Mouse (Mus musculus): ENCODE results near the gene 4930595D18Rik. TPM values are rescaled to one million over a fixed set of nuclear protein-coding genes. Genes with fewer than 3 reads are reported as not detected.

The 4930595D18Rik gene
- polyA plus RNA-seq, 1 experiment = not detected

GRCm38 (mm10) chr12:111161943-111162311, 22.4 kb downstream of the 4930595D18Rik start:
- 37% methylated on average over 7 of the region's 7 CpGs for WGBS
- DNase-seq (ENCODE audit: low read depth in 1 of 2, low spot score in 2 of 2) = no peak
- Histone ChIP-seq H3K27me3 (ENCODE audit: control insufficient read depth, insufficient read depth, low read length) (no peaks in the 10 kb centered on the region), H3K27ac (ENCODE audit: insufficient read depth, low read length) (peak overlapping the region; percentile 97), H3K36me3 (ENCODE audit: control insufficient read depth, insufficient read depth, low read length) (no peaks in the 10 kb centered on the region), H3K4me1 (ENCODE audit: control insufficient read depth, insufficient read depth, insufficient read length) (peaks cover 44% of the 10 kb centered on the region; the same call in 1 of the 2 replicates), H3K4me3 (ENCODE audit: extremely low read depth, insufficient read depth, insufficient read length) (peak overlapping the region; percentile 21; the same call in 1 of the 2 replicates)
- no peak for TF ChIP-seq POLR2A (IDR thresholded peaks at IDR 0.05; ENCODE audit: low read depth, low read length)
- TF ChIP-seq CTCF (IDR thresholded peaks at IDR 0.05; ENCODE audit: extremely low read depth, insufficient read depth, insufficient read length, insufficient replicate concordance) = no peak

GRCm38 (mm10) chr12:111160871-111161270, 23.4 kb downstream of the 4930595D18Rik start:
- 82% methylated on average over 10 of the region's 10 CpGs for WGBS
- H3K4me3 ChIP-seq (ENCODE audit: extremely low read depth, insufficient read depth, insufficient read length) = peak overlapping the region; percentile 57; the same call in 1 of the 2 replicates
- H3K4me1 ChIP-seq (ENCODE audit: control insufficient read depth, insufficient read depth, insufficient read length) = peaks cover 44% of the 10 kb centered on the region; the same call in 1 of the 2 replicates
- DNase-seq (ENCODE audit: low read depth in 1 of 2, low spot score in 2 of 2) = no peak
- TF ChIP-seq CTCF (IDR thresholded peaks at IDR 0.05; ENCODE audit: extremely low read depth, insufficient read depth, insufficient read length, insufficient replicate concordance) (no peak), POLR2A (IDR thresholded peaks at IDR 0.05; ENCODE audit: low read depth, low read length) (no peak)
- no peaks in the 10 kb centered on the region for H3K36me3 ChIP-seq (ENCODE audit: control insufficient read depth, insufficient read depth, low read length)
- H3K27ac ChIP-seq (ENCODE audit: insufficient read depth, low read length) = peak overlapping the region; percentile 97
- no peaks in the 10 kb centered on the region for H3K27me3 ChIP-seq (ENCODE audit: control insufficient read depth, insufficient read depth, low read length)

- no peaks in the 10 kb centered on the region for H3K36me3 ChIP-seq (ENCODE audit: control insufficient read depth, insufficient read depth, low read length)
- peak overlapping the region; percentile 57 for H3K4me3 ChIP-seq (ENCODE audit: extremely low read depth, insufficient read depth, insufficient read length)
- peak overlapping the region; percentile 97 for H3K27ac ChIP-seq (ENCODE audit: insufficient read depth, low read length)
- peaks cover 36% of the 10 kb centered on the region; the same call in 1 of the 2 replicates for H3K4me1 ChIP-seq (ENCODE audit: control insufficient read depth, insufficient read depth, insufficient read length)
- peak; percentile 95 to 97 for DNase-seq (ENCODE audit: low read depth in 1 of 2, low spot score in 2 of 2)
- no peaks in the 10 kb centered on the region for H3K27me3 ChIP-seq (ENCODE audit: control insufficient read depth, insufficient read depth, low read length)
- 5% methylated on average over 12 of the region's 12 CpGs for WGBS
- TF ChIP-seq CTCF (IDR thresholded peaks at IDR 0.05; ENCODE audit: extremely low read depth, insufficient read depth, insufficient read length, insufficient replicate concordance) (no peak), POLR2A (IDR thresholded peaks at IDR 0.05; ENCODE audit: low read depth, low read length) (peak; percentile 2; the same call in 1 of the 2 replicates)
Measured at GRCm38 (mm10) chr12:111159659-111160428, 24.4 kb downstream of the 4930595D18Rik start.

DNA sequence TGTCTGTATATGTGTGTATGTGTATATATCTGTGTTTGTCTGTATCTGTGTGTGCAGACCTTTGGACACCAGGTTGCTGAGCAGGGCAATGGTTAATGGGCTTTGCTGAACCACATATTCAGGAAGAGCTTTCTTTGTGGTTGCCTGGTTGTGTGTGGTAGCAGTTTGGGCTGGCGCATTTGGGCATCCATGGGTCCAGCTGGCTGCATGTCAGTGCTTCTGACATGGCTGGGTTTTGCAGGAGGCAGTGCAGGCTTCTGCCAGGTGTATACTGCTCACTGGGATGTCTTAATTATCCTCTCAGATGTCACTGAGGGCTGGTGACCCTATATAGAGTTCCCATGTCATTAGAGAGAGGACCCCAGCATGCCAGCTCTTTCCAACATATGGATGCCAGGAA, 28.5 kb downstream of the 4930595D18Rik start:
- H3K4me3 ChIP-seq (ENCODE audit: extremely low read depth, insufficient read depth, insufficient read length) = no peak overlapping the region
- H3K27me3 ChIP-seq (ENCODE audit: control insufficient read depth, insufficient read depth, low read length) = no peaks in the 10 kb centered on the region
- WGBS = 72% methylated on average over 1 of the region's 1 CpGs
- TF ChIP-seq POLR2A (IDR thresholded peaks at IDR 0.05; ENCODE audit: low read depth, low read length) = no peak
- TF ChIP-seq CTCF (IDR thresholded peaks at IDR 0.05; ENCODE audit: extremely low read depth, insufficient read depth, insufficient read length, insufficient replicate concordance) = no peak
- DNase-seq (ENCODE audit: low read depth in 1 of 2, low spot score in 2 of 2) = no peak
- no peak overlapping the region for H3K27ac ChIP-seq (ENCODE audit: insufficient read depth, low read length)
- peaks cover 9% of the 10 kb centered on the region; the same call in 1 of the 2 replicates for H3K4me1 ChIP-seq (ENCODE audit: control insufficient read depth, insufficient read depth, insufficient read length)
- no peaks in the 10 kb centered on the region for H3K36me3 ChIP-seq (ENCODE audit: control insufficient read depth, insufficient read depth, low read length)

DNA sequence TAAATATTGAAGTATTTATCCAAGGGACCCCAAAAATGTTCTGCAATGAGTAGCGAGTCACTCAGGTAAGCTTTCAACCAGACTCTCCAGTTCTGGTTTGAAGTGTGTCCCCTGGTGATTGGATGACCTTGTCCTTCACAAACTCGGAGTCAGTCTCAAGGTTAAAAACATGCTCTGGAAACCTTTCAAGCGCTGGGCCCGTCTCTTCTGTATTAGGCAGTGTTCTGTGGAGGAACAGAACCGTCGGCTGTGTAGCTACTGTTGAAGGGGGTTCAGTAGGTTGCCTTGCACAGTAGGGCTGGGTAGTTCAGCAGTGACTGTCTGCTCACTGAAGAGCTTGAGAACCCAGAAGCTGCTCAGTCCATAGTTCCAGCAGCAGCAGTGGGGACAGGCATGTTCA, 29.6 kb downstream of the 4930595D18Rik start:
- H3K36me3 ChIP-seq (ENCODE audit: control insufficient read depth, insufficient read depth, low read length) = no peaks in the 10 kb centered on the region
- H3K27ac ChIP-seq (ENCODE audit: insufficient read depth, low read length) = no peak overlapping the region
- peaks cover 8% of the 10 kb centered on the region; the same call in 1 of the 2 replicates for H3K4me1 ChIP-seq (ENCODE audit: control insufficient read depth, insufficient read depth, insufficient read length)
- no peaks in the 10 kb centered on the region for H3K27me3 ChIP-seq (ENCODE audit: control insufficient read depth, insufficient read depth, low read length)
- 93% methylated on average over 6 of the region's 6 CpGs for WGBS
- TF ChIP-seq CTCF (IDR thresholded peaks at IDR 0.05; ENCODE audit: extremely low read depth, insufficient read depth, insufficient read length, insufficient replicate concordance) = no peak
- TF ChIP-seq POLR2A (IDR thresholded peaks at IDR 0.05; ENCODE audit: low read depth, low read length) = no peak
- no peak overlapping the region for H3K4me3 ChIP-seq (ENCODE audit: extremely low read depth, insufficient read depth, insufficient read length)
- DNase-seq (ENCODE audit: low read depth in 1 of 2, low spot score in 2 of 2) = no peak

DNA sequence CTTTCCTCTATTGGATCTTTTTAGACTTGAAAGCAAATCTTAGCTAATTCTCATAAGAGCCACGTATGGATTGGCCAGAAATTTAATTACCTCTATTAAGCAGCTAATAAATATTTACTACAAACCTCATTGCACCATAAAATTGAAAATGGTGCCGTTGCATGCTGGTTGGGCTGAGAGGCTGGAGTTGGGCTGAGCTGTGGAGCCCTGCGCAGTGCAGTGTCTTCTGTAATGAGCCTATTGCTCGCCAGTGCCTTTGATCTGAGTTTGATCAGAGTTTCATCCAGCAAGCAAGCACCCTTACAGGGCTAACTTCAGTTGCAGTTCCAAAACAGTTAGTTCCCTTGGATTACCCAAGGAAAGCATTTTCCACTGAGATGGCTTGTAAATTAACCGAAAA, 30.3 kb downstream of the 4930595D18Rik start:
- Histone ChIP-seq H3K27me3 (ENCODE audit: control insufficient read depth, insufficient read depth, low read length) (no peaks in the 10 kb centered on the region), H3K4me1 (ENCODE audit: control insufficient read depth, insufficient read depth, insufficient read length) (peaks cover 6% of the 10 kb centered on the region; the same call in 1 of the 2 replicates), H3K27ac (ENCODE audit: insufficient read depth, low read length) (no peak overlapping the region), H3K36me3 (ENCODE audit: control insufficient read depth, insufficient read depth, low read length) (no peaks in the 10 kb centered on the region), H3K4me3 (ENCODE audit: extremely low read depth, insufficient read depth, insufficient read length) (no peak overlapping the region)
- TF ChIP-seq POLR2A (IDR thresholded peaks at IDR 0.05; ENCODE audit: low read depth, low read length) (no peak), CTCF (IDR thresholded peaks at IDR 0.05; ENCODE audit: extremely low read depth, insufficient read depth, insufficient read length, insufficient replicate concordance) (no peak)
- no peak for DNase-seq (ENCODE audit: low read depth in 1 of 2, low spot score in 2 of 2)
- 92% methylated on average over 5 of the region's 5 CpGs for WGBS

Measured in spleen, adult 2 months (tissue).